Mouse (Mus musculus): ENCODE measurements at regions not wholly inside any gene's neighbourhood (a gene's known extent, or its start where the extent isn't known, plus 50 kb on each side); places are given as distances from the start of the nearest gene placed in this dataset.

GRCm38 (mm10) chr17:89802148-89802547 lies 108.1 kb downstream of the Gm10184 start:
- no peak for ATAC-seq (ENCODE audit: low FRiP score)
- WGBS, result 89% methylated on average over 1 of the region's 1 CpGs
- no peaks in the 10 kb centered on the region for H3K36me3 ChIP-seq
- H3K4me2 ChIP-seq (replicated peaks), result no peak overlapping the region
- no peak overlapping the region for H3K27ac ChIP-seq
- H3K9me3 ChIP-seq (replicated peaks), result no peaks in the 10 kb centered on the region
- no peak overlapping the region for H3K4me3 ChIP-seq
- no peaks in the 10 kb centered on the region for H3K27me3 ChIP-seq
- H3K4me1 ChIP-seq, result no peaks in the 10 kb centered on the region
- no peak overlapping the region for H3K9ac ChIP-seq

- ATAC-seq (ENCODE audit: low FRiP score), result no peak
- H3K27me3 ChIP-seq, result no peaks in the 10 kb centered on the region
- 88% methylated on average over 3 of the region's 3 CpGs for WGBS
- H3K36me3 ChIP-seq, result no peaks in the 10 kb centered on the region
- H3K9ac ChIP-seq, result no peak overlapping the region
- no peaks in the 10 kb centered on the region for H3K4me1 ChIP-seq
- no peak overlapping the region for H3K27ac ChIP-seq
- H3K9me3 ChIP-seq (replicated peaks), result no peaks in the 10 kb centered on the region
- no peak overlapping the region for H3K4me2 ChIP-seq (replicated peaks)
- no peak overlapping the region for H3K4me3 ChIP-seq
Observed at GRCm38 (mm10) chr17:89777570-89777969, 132.7 kb downstream of the Gm10184 start.

- Histone ChIP-seq H3K9ac (no peak overlapping the region), H3K27ac (no peak overlapping the region), H3K27me3 (no peaks in the 10 kb centered on the region), H3K36me3 (no peaks in the 10 kb centered on the region), H3K9me3 (replicated peaks) (no peaks in the 10 kb centered on the region), H3K4me2 (replicated peaks) (no peak overlapping the region), H3K4me3 (no peak overlapping the region), H3K4me1 (no peaks in the 10 kb centered on the region)
- 85% methylated on average over 1 of the region's 1 CpGs for WGBS
- ATAC-seq (ENCODE audit: low FRiP score), result no peak
Observed at GRCm38 (mm10) chr17:89766229-89766875, 143.9 kb downstream of the Gm10184 start.

- no peak overlapping the region for H3K9ac ChIP-seq
- H3K36me3 ChIP-seq, result no peaks in the 10 kb centered on the region
- H3K9me3 ChIP-seq (replicated peaks), result no peaks in the 10 kb centered on the region
- H3K4me3 ChIP-seq, result no peak overlapping the region
- no peak overlapping the region for H3K4me2 ChIP-seq (replicated peaks)
- no peaks in the 10 kb centered on the region for H3K4me1 ChIP-seq
- H3K27ac ChIP-seq, result no peak overlapping the region
- no peak for ATAC-seq (ENCODE audit: low FRiP score)
- WGBS, result 95% methylated on average over 1 of the region's 1 CpGs
- H3K27me3 ChIP-seq, result no peaks in the 10 kb centered on the region
Observed at GRCm38 (mm10) chr17:89737418-89737817, 172.8 kb downstream of the Gm10184 start.

DNA sequence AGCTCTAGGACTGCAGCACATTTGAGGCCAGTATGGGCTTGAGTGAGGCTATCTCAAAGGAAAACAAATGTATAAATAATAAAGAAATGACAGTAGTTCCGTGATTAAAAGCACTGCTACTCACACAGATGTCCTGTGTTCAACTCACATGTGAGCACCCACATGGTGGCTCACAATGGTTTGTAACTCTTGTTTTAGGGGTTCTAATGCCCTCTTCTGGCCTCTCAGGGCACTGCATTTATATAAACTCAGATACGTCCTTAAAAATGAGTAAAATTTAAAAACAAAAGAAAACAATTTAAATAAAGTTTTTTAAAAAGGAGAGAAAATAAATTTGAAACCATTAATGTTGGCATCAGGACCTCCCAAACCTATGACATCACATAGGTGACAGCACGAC lies 184.7 kb downstream of the Gm10184 start:
- Histone ChIP-seq H3K36me3 (no peaks in the 10 kb centered on the region), H3K9me3 (replicated peaks) (no peaks in the 10 kb centered on the region), H3K27ac (no peak overlapping the region), H3K27me3 (no peaks in the 10 kb centered on the region), H3K4me2 (replicated peaks) (no peak overlapping the region), H3K4me1 (no peaks in the 10 kb centered on the region), H3K9ac (no peak overlapping the region), H3K4me3 (no peak overlapping the region)
- 65% methylated on average over 3 of the region's 3 CpGs for WGBS
- no peak for ATAC-seq (ENCODE audit: low FRiP score)

DNA sequence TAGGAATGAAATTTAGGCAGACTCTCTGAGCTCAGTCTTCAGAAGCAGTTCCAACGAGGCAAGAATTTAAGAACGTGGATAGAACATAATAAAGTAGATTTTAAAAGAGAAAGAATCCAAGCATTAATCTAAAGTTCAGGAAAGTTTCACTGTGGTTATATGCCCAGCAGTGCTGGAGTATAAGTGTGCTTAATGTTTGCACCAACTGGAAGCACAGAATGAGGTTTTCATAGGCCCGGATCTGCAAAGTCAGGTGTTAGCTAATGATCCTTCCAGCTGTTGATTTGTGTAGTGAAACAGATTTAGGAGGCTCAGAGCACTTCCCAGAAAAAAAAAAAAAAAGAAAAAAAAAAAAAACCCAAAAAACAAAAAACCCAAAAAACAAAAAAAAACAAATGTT lies 228.5 kb downstream of the Gm10184 start:
- Histone ChIP-seq H3K4me3 (no peak overlapping the region), H3K36me3 (no peaks in the 10 kb centered on the region), H3K27ac (no peak overlapping the region), H3K27me3 (no peaks in the 10 kb centered on the region), H3K9me3 (replicated peaks) (no peaks in the 10 kb centered on the region), H3K4me1 (no peaks in the 10 kb centered on the region), H3K9ac (no peak overlapping the region), H3K4me2 (replicated peaks) (no peak overlapping the region)
- 70% methylated on average over 3 of the region's 3 CpGs for WGBS
- no peak for ATAC-seq (ENCODE audit: low FRiP score)

GRCm38 (mm10) chr17:89658326-89658725 lies 251.9 kb downstream of the Gm10184 start:
- ATAC-seq (ENCODE audit: low FRiP score), result no peak
- WGBS, result 36% methylated on average over 4 of the region's 4 CpGs
- Histone ChIP-seq H3K4me1 (no peaks in the 10 kb centered on the region), H3K36me3 (no peaks in the 10 kb centered on the region), H3K4me3 (no peak overlapping the region), H3K9ac (no peak overlapping the region), H3K4me2 (replicated peaks) (no peak overlapping the region), H3K9me3 (replicated peaks) (no peaks in the 10 kb centered on the region), H3K27ac (no peak overlapping the region), H3K27me3 (no peaks in the 10 kb centered on the region)

GRCm38 (mm10) chr17:89656211-89656610 lies 254.0 kb downstream of the Gm10184 start:
- no peaks in the 10 kb centered on the region for H3K9me3 ChIP-seq (replicated peaks)
- H3K4me1 ChIP-seq, result no peaks in the 10 kb centered on the region
- no peaks in the 10 kb centered on the region for H3K36me3 ChIP-seq
- 87% methylated on average over 4 of the region's 4 CpGs for WGBS
- ATAC-seq (ENCODE audit: low FRiP score), result no peak
- H3K4me2 ChIP-seq (replicated peaks), result no peak overlapping the region
- H3K27me3 ChIP-seq, result no peaks in the 10 kb centered on the region
- H3K4me3 ChIP-seq, result no peak overlapping the region
- no peak overlapping the region for H3K9ac ChIP-seq
- no peak overlapping the region for H3K27ac ChIP-seq

DNA sequence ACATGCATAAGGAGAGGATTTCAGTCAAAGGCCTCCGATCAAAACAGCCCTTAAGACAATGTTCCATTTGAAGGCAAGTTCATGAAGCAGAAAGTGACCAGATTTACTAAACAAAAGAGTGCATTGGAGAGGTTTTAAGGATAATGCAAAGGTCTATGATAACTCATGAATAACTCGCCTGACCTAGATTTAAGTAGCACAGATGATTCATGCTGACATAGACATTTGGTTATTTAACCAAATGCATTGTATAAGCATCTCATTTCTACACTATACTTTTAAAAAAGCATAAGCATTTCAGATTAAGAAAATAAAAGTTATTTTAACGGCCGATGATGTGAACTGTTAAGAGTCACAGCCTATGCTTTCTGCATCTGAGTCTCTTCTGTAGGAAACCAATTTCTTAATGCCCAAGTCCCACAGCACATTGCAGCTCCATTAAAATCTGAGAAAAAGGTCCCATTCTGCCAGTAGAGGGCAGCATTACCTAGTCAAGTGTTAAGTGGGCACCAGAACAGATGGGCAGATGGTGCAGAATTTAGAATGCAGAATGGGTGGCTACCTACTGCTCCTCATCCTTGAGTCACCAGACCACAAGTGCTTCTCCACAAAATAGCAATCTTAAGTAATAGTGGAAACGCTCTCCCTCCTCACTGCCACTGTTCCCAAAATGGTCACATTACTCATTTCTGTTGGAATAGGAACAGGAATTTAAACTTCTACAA lies 256.0 kb downstream of the Gm10184 start:
- H3K9me3 ChIP-seq (replicated peaks), result no peaks in the 10 kb centered on the region
- H3K27me3 ChIP-seq, result no peaks in the 10 kb centered on the region
- no peak overlapping the region for H3K4me3 ChIP-seq
- H3K9ac ChIP-seq, result no peak overlapping the region
- H3K36me3 ChIP-seq, result no peaks in the 10 kb centered on the region
- H3K4me2 ChIP-seq (replicated peaks), result no peak overlapping the region
- ATAC-seq (ENCODE audit: low FRiP score), result peak; percentile 85
- no peaks in the 10 kb centered on the region for H3K4me1 ChIP-seq
- no peak overlapping the region for H3K27ac ChIP-seq
- WGBS, result 70% methylated on average over 5 of the region's 5 CpGs

GRCm38 (mm10) chr17:89646000-89646399 lies 264.2 kb downstream of the Gm10184 start:
- Histone ChIP-seq H3K9ac (no peak overlapping the region), H3K36me3 (no peaks in the 10 kb centered on the region), H3K4me3 (no peak overlapping the region), H3K4me2 (replicated peaks) (no peak overlapping the region), H3K4me1 (no peaks in the 10 kb centered on the region), H3K27ac (no peak overlapping the region), H3K9me3 (replicated peaks) (no peaks in the 10 kb centered on the region), H3K27me3 (no peaks in the 10 kb centered on the region)
- ATAC-seq (ENCODE audit: low FRiP score), result no peak
- 67% methylated on average over 1 of the region's 1 CpGs for WGBS

All from hindbrain, embryonic 12.5 days (tissue).